Mouse (Mus musculus): ENCODE results near the gene Eefsec.
A peak's percentile ranks its signal among the peaks of the same experiment; 100 is the strongest.

Gene Eefsec

DNA sequence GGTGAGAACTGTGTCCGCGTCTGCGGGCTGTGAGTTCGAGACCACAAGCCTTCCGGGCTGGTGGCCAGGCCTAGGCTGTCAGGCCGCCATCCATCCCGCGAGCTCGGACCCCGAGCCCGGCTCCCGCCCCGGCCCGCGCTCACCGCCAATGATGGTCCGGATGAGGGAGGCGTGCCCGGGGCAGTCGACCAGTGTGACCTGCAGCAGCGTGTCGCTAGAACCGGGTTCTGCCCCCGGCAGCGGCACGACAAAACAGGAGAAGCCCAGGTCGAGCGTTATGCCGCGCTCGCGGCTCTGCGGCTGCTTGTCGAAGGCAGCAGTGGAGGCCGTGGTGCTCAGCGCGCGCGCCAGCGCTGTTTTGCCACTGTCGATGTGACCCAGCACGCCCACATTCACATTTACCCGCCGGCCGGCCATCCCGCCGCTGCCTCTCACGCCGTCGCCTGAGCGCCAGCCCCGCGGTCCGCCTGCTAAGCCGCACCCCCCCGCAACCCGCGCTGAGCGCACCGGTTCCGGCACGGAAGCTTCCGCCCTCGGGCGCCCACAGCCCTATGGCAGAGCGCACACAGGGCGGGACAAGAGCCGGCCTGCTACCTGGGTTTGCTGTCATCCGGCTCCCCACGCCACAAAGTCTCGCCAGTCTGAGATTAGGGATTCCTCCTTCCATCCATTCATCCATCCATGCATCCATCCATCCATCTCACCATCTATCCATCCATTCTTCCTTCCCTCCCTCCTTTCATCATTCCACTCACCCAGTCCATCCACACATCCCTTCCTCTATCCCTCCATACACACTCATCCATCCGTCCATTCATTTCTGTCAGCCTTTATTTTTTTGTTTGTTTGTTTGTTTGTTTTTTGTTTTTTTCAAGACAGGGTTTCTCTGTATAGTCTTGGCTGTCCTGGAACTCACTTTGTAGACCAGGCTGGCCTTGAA is at the start of gene Eefsec:
Gene Eefsec (minus strand): TSS at position 477 of the 940 bp plus-strand sequence.
- peak; percentile 70 to 86 for DNase-seq

DNA sequence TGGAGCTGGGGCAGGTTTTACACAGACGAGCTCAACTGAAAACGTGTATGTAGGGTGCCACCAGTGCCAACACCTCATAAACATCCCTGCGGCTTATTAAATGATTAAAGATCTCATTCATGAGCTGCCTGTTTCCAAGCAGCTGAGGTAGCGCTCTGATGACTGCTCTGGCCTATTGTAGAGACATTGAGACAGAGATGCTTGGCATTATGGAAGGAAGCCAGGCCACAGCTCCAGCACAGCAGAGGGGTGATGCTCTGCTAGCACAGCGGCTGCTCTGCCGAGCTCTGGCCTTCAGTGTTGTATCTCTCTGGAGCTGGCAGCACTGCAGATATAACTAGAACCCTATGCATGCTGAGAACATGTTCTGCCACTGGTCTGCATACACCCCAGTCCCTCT is 47.4 kb upstream of the Eefsec start:
- no peak for DNase-seq

DNA sequence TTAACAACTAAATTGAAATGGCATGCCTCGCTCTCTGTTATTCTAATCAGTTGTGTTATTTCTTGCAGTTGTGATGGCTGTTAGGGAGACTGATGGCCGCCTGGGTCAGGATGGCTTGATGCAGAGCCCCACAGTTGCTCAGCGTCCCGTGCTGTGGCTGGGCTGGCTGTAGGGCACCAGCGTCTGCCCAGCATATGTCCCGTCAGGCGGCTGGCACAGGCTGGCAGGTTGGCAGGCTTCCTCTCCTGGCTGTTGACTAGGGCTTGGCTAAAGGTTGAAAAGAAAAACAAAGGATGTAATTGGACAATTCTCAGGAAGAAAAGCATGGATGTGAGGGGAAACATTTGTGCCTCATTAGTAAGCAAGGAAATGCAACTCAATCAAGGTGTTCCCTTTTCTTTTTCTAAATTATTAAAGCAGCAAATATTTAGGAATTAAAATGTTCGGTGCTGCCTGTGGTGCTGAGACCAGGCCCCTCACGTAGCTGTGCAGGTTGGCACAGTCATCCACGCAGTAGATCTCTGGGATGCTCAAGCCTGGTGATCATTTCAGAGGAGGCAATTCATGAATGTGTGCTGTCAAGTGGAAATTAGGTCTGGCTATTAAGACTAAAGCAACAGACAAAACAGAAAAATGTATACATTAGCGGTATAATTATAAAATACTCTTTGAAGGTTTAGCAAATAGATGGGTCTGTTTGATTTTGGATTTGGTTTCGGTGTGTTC is 44.5 kb upstream of the Eefsec start:
- no peak for DNase-seq

DNA sequence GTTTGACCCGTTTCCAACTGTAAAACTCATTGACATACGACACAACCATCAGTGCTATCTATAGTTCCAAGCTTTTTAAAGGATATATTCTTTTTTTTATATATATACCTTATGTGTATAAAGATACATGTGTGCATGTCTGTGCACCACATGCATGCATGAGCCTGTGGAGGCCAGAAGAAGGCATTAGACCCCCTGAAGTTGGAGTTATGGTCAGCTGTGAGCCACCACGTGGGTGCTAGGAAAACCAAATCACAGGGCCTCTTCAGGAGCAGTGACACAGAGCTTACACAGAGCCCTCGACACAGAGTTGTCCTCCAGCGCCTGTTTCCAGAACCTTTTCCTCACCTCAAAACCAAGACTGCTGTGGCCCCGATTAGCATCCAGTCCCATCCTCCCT is 43.5 kb upstream of the Eefsec start:
- DNase-seq: no peak

DNA sequence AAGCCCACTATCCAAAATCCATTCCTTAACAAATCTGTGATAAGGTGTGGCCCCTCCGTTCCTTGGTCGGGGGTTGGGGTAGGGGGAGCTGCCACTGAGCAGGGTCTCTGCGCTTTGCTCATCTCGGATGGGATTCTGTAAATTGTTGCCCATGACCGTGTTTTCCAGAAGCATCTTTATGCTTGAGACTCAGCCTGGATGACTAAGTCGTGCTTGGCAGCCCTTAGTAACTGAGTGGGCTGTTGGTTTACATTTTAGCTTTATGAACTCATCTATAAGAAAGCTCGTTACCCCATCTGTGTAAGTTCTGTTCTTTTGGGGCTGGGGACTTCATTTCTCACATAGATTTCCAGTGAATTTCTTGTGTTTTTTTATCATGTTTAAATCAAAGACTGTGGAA is 42.7 kb upstream of the Eefsec start:
- DNase-seq: no peak

DNA sequence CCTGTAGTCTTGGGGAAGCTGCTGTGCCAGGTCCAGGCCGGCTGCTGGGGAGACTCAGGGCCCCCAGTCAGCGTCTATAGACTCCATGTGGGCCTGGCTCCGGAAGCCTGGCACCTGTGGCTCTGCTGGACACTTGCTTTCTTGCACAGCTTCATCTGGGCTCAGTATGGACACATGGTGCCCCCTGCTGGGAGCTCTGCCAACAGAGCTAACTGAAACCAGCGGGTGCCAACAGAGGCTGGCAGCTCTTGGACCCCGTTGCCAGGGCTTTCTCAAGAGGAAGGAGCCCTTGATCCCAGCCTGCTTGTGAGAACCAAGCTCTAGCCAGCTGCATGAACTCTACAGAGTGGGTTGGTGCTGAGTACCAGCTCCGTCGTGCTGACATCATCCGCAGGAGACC is 40.6 kb upstream of the Eefsec start:
- DNase-seq: peak; percentile 19 to 56

DNA sequence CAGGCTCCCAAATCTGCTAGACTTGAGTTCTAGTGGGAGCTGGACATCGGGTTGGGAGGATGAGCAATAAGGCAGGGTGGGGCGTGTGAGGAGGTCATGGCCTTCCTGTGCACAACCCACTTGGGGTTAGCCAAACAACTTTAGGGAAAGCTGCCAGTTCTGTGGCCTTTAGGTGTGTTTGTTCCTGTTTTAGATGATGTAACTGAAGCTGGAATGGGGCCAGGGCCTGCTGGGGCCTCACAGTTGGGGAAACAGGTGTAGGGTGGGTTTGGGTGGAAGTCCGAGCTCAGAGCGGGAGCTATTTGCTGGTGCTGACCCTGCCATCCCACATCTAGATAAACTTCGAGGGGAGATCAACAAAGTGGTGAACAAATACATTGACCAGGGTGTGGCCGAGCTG is 39.0 kb upstream of the Eefsec start:
- no peak for DNase-seq

DNA sequence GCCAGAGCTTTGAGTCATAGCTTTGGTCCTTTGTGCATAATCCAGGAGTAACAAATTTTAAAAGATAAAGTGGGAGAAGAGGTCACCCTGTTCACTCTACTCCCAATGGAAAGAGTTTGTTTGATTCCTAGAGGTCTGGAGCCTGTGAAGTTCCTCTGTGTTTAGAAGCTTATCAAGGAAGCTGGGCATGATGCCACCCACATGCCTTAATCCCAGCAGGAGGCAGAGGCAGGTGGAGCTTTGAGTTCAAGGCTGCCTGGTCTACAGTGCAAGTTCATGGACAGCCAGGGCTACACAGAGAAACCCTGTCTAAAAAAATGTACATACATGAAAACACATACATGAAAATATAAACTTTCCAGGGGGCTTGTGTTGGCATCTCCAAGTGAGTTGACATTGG is 37.6 kb upstream of the Eefsec start:
- DNase-seq: no peak

DNA sequence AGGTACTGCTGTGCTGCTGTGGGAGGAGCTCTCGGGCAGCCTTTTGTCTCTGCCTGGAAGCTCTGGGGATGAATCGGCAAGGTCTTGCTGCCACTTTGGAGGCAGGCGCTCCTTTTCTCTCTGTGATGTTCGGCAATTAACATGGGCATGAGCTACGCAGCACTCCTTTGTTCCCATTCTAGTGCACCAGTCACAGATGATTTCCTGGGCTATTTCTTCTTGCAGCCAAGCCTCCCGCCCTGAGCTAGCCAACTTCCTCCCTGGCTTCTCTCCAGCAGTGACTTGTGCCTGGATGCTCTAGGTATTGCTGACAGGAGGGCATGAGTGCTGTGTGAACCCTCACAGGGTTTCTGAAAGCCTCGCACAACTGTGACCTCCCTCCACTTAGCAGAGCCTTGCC is 36.8 kb upstream of the Eefsec start:
- DNase-seq: no peak

DNA sequence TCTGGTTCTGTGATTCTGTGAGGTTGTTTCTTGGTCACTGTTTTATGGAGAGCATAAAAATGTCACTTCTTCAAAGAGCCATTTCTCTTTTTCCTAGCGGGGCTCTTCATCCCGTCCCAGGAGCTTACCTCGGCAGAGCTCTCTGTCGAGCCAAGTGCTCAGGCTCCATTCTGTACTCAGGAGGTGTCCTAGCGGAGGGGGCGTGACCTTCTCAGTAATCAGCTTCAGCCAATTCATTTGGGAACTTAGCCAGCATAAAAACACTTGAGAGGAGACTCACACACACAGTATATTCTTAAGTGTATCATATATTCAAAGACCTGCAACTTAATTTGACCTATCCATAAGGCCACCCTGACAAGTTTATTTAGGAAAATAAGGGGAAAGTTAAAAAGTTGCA is 34.1 kb upstream of the Eefsec start:
- no peak for DNase-seq

DNA sequence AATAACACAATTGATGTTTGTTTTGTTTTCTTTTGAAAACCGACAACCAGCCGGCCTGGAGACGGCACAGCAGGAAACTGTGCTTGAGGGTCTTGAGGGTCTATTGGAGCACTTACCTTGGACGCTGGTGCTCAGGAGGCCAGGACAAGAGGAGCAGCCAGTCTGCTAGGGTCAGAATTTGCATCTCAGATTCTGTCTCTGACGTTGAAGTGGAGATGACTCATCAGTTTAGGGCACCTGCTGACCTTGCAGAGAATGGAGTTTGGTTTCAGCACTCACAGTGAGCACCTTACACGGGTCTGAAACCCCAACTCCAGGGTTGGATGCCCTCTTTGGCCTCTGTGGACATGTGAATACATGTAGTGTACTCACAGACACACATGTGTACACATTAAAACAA is 23.5 kb upstream of the Eefsec start:
- DNase-seq: no peak

DNA sequence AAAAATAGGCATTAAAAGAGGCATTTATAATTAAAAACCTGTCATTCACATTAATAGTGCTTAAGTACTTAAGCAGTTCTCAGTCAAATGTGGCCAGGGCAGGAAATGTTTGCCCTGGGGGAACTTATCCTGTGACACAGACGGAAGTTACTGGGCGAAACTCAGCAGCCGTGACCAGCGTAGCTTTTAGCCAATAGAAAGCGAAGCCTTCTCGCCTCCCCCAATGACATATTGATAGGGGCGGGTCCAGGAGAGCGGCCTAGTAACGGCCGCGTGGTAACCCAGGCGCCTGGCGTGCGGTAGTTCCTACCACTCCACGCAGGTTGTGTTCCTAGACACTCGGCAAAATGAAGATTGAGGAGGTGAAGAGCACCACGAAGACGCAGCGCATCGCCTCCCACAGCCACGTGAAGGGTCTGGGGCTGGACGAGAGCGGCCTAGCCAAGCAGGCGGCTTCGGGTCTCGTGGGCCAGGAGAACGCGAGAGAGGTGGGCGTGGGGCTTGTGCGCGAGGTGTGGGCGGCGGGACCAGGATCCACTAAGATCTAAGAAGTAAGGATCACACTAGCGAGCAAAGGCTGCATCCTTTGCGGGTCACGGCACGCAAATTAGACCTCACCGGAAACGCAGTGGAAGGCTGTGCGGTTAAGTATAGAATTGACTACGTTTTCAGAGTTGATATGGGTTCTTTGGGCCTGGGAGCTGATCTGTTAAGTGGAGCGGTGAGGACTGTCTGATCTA is 19.0 kb upstream of the Eefsec start, which contains the start of gene Ruvbl1:
Gene Ruvbl1 (plus strand): TSS at position 229 of the 740 bp plus-strand sequence.
- DNase-seq: peak; percentile 77 to 81

DNA sequence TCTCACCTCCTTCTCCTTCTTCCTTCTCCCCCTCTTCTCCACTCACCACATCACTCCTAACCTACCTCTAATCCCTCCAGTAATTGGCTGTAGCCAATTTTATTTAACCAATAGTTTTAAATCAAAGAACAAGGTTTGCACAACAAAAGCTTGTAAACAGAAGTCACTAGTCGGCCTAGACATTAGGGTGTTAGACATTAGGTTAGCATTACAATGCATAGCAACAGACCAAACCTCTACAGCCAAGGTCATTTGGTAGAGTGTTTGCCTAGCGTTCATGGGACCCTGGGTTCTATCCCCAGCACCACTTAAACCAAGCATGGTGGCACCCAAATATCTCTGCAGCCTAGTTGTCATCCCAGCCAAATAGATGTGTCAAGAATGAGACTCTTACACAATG is 8.2 kb upstream of the Eefsec start:
- no peak for DNase-seq

DNA sequence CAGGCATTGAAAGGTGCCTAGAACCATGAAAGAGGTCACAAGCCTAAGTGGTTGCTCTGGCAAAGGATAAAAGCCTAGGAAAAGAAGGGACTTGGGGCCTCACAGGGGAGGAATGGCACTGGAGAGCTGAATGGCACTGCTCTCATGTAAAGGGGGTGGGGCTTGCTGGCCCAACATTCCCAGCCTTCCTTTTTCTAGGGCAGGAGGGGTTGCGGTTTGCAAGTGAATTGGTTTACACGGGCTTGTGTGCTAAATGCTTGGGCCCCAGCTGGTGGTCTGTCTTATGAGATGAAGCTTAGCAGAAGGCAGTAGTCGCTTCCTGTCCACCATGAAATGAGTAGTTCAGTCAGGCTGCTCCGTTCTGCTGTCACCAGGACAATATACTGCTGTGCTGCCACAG is 1.1 kb upstream of the Eefsec start:
- DNase-seq: no peak

DNA sequence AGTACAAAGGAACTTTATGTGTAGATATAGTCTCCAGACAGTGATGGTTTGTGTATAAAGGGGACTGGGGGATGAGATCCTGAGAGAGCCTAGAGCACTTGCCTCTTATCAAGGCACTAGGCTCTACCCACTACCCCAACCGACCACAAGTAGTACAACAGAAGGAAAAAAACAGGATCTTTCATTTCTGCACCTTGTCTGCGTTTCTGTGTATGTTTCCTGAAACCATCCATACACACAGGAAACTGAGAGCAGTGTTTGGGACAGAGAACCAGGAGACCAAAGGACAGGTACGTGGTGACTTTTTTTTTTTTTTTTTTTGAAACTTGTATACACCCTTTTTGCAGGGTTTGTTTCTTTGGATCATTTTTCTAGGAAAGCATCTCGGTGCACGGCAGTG is 678 bp downstream of the Eefsec start:
- DNase-seq: no peak

DNA sequence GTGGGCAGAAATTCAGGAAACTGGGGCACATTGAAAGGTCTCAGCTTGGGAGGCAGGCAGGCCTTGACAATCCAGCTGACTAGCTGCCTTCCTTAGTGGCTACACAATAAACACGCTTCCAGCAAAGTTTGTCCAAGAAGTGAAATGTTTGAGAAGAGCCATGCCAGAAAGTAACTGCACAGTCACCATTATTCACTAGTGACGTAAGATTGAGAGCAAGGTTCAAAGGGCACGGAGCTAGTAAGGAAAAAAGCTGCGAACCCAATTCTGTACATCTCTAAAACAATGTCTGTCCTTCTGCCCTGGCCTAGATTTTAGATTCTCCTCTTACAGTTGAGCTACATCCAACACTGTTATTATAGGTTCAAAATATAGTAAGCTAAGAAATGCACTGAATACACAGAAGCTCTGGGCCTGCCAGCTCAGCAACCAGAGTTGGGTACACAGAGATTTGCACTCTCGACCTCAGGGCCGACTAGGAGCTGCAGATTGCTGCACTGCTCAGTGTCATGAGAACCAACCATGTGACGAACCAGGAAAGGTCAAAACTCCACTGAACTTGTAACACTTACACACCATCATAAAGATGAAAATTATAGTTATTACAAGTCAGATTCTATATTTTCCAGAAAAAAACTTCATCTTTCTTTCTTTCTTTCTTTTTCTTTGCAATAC is 2.1 kb downstream of the Eefsec start:
- no peak for DNase-seq

DNA sequence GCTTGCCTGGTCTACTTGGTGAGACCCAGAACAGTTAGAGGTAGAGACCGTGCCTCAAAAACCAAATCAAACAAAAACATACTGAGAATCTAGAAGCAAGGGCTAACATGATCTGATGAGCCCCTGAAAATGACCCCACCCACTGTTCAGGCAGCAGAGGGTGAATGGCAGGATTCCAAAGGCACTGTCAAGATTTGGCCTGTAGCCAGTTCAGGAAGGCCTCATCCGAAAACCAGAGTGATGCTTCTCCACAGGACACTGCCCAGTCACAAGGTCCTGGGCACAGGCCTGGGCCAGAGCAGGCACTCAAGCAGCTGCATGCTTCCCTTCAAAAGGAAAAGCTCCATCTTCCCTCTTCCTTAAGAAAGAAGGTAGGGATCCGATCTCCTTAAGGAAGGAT is 2.9 kb downstream of the Eefsec start:
- DNase-seq: no peak

DNA sequence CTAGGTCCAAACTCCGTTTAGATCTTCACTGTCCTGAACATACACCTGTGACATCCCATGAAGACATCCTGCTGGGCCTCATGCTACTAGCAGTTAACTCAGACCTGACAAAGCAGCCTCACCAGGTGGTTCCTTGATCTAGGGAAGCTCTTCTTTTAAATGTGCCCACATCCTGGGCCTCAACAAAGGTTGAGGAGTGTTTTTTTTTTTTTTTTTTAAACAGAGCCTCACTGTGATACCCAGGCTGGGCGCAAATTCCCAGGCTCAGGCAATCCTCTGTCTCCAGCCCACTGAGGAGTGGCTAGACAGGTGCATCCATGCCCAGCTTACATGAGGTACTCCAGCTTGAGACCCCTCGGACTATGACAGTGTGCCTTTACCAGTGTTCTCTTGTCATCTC is 3.8 kb downstream of the Eefsec start:
- DNase-seq: no peak

DNA sequence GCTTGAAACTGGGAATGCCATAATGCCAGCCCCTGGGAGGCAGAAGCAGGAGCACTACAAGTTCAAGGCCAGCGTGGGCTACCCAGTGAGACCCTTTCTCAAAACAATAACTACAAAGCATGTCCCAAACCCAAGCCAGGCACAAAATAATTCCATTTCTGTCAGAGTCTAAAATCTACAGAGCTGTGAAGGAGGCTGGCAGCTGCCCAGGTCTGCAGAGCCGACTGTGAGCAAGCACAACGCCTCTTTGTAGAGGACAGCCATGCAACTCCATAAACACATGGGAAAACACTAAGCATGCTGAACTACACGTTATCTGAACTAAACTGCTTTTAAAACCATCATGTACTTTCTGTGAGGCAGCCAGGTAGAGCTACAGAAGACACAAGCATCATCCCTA is 7.3 kb downstream of the Eefsec start:
- no peak for DNase-seq

DNA sequence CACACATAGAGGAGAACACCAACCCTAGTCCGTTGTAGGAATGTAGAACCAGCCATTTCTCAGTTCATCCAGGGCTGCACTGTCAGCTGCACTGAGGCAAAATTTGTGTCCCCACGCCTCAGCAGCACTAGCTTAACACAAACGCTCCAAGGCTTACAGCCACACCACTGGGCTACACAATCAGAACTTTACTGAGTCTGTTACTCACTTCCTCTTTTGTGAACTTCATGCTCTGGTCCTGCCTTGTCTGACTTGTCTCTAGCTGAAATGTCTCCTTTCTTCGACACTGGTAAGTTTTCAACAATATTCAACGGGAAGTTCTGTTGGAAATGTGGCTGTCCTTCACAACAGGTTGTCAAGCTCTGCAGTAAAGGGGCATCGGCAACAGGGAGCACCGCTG is 10.7 kb downstream of the Eefsec start:
- DNase-seq: no peak

DNA sequence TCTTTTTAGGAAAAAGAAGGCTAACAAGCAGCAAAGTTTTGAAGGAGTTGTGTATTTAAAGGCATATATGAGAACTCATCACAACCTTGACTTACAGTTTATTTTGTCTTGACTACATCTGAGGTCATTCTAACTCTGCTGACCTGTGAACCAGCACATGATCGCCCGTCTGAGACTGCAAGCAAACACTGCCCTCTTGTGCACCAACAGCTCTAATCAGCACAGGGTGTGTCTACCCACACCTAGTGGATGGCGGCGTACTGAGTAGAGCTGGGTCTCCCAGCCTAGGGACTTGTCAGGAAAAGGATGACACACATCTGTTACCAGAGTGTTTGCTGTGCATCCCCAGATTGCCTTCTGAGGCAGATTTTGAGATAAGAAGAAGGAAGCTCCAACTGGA is 15.1 kb downstream of the Eefsec start:
- DNase-seq: no peak

DNA sequence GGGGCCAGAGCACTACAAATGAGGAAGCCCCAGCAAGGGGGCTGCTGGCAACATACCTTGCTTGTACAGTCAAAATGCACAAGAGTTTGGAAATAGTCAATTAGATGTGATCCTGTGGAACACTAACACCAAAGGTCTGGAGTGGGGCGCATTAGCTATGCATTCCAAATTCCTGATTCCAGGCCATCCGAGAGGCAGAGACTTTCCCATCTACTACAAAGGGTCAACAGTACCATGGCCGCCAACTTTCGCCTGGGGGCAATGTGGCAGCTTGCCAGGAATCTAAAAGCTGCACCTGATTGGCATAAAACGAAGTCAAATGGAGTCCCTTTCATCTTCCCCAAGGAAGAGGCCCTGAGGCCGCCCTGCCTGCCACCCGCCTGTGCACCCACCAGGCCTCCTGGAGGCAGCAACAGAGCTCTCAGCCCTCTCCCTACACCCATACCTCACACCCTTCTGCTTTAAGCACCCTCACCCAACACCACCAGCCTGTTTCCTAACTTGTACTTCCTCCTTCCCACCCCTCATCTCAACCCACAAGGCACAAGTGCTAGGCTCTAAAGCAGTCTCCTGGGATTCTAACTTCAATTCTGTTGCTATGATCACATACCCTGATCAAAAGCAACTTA is 30.1 kb downstream of the Eefsec start:
- no peak for DNase-seq
